Mouse (Mus musculus) ovary, postnatal 36 days (tissue): ENCODE measurements around the gene Nudt13.
"Not testable (repeated sequence)": the region's sequence is repeated elsewhere in the genome, so short reads cannot be mapped to it uniquely, and the experiment has no call there.

Experiments used
- DNase-seq: peaks from one replicate; pipeline ENCODE4 v3.0.0; 2022; ENCODE audit warnings: low spot score, mixed read lengths

Nudt13 gene

GRCm38 (mm10) chr14:20294117-20294892, at the start of gene Nudt13:
Nudt13 (plus strand) TSS chr14:20294697.
- peak; percentile 70 for DNase-seq

- DNase-seq, result peak; percentile 42
Observed at GRCm38 (mm10) chr14:20245318-20245717, 49.2 kb upstream of the Nudt13 start.

- DNase-seq, result no peak
Observed at GRCm38 (mm10) chr14:20245861-20246260, 48.6 kb upstream of the Nudt13 start.

- no peak for DNase-seq
Observed at GRCm38 (mm10) chr14:20246811-20247266, 47.7 kb upstream of the Nudt13 start.

- DNase-seq, result no peak
Observed at GRCm38 (mm10) chr14:20248001-20248400, 46.5 kb upstream of the Nudt13 start.

GRCm38 (mm10) chr14:20250237-20251171, 44.0 kb upstream of the Nudt13 start:
- no peak for DNase-seq

GRCm38 (mm10) chr14:20258185-20259113, 36.0 kb upstream of the Nudt13 start:
- peak; percentile 76 for DNase-seq

GRCm38 (mm10) chr14:20262346-20262745, 32.2 kb upstream of the Nudt13 start:
- no peak for DNase-seq

- no peak for DNase-seq
Observed at GRCm38 (mm10) chr14:20268421-20268820, 26.1 kb upstream of the Nudt13 start.

- DNase-seq, result no peak
Observed at GRCm38 (mm10) chr14:20269082-20269809, 25.3 kb upstream of the Nudt13 start, which contains the start of gene Kcnk16. Kcnk16 (minus strand) TSS chr14:20269199.

GRCm38 (mm10) chr14:20291391-20291790, 3.1 kb upstream of the Nudt13 start:
- DNase-seq, result no peak

GRCm38 (mm10) chr14:20294947-20295346, 450 bp downstream of the Nudt13 start:
- DNase-seq, result no peak

- no peak for DNase-seq
Observed at GRCm38 (mm10) chr14:20297616-20298015, 3.1 kb downstream of the Nudt13 start.

- no peak for DNase-seq
Observed at GRCm38 (mm10) chr14:20298131-20298530, 3.6 kb downstream of the Nudt13 start.

GRCm38 (mm10) chr14:20305085-20305484, 10.6 kb downstream of the Nudt13 start:
- DNase-seq, result not testable (repeated sequence)

GRCm38 (mm10) chr14:20315137-20315536, 20.6 kb downstream of the Nudt13 start:
- DNase-seq, result no peak

GRCm38 (mm10) chr14:20319420-20319819, 24.9 kb downstream of the Nudt13 start:
- DNase-seq, result peak; percentile 12

GRCm38 (mm10) chr14:20324196-20324595, 29.7 kb downstream of the Nudt13 start:
- no peak for DNase-seq

- DNase-seq, result peak; percentile 15
Observed at GRCm38 (mm10) chr14:20328474-20328873, 34.0 kb downstream of the Nudt13 start.

- no peak for DNase-seq
Observed at GRCm38 (mm10) chr14:20331316-20331715, 36.8 kb downstream of the Nudt13 start.

GRCm38 (mm10) chr14:20339415-20339814, 44.9 kb downstream of the Nudt13 start:
- DNase-seq, result no peak
